Comparison of ENCODE assay signal across 32 mouse cellular contexts in genomic region chrX:107708584-107708983, GRCm38 (mm10). TPM values are rescaled to one million over a fixed set of nuclear protein-coding genes. Genes with fewer than 3 reads are reported as not detected.
"Had no signal": no experiment of that assay in that cellular context is flagged by ENCODE, and none has a peak within 500 bp of the region (broad histone marks: within the 10 kb centered on the region; RNA-seq: fewer than 3 reads in every experiment).

No protein-coding gene starts in this region.

- H3K9ac ChIP-seq: embryonic facial prominence, embryonic 12.5 days; embryonic facial prominence, embryonic 13.5 days; embryonic facial prominence, embryonic 15.5 days; forebrain, embryonic 12.5 days; forebrain, embryonic 13.5 days; forebrain, embryonic 15.5 days; forebrain, postnatal 0 days had no signal

- H3K4me3 ChIP-seq: embryonic facial prominence, embryonic 10.5 days; embryonic facial prominence, embryonic 12.5 days; embryonic facial prominence, embryonic 13.5 days; embryonic facial prominence, embryonic 15.5 days; erythroblast, embryonic 14.5 days; forebrain, embryonic 10.5 days; forebrain, embryonic 12.5 days; forebrain, embryonic 13.5 days; forebrain, embryonic 15.5 days; gastrocnemius, adult 2 months; heart, adult 2 months had no signal

- H3K9me3 ChIP-seq: embryonic facial prominence, embryonic 10.5 days; embryonic facial prominence, embryonic 12.5 days; embryonic facial prominence, embryonic 13.5 days; embryonic facial prominence, embryonic 15.5 days; forebrain, embryonic 10.5 days; forebrain, embryonic 12.5 days; forebrain, embryonic 13.5 days; forebrain, embryonic 15.5 days had no signal

- H3K4me1 ChIP-seq: embryonic facial prominence, embryonic 10.5 days; embryonic facial prominence, embryonic 12.5 days; embryonic facial prominence, embryonic 13.5 days; embryonic facial prominence, embryonic 15.5 days; forebrain, embryonic 10.5 days; forebrain, embryonic 12.5 days; forebrain, embryonic 13.5 days; forebrain, embryonic 15.5 days had no signal

- H3K36me3 ChIP-seq: embryonic facial prominence, embryonic 10.5 days; embryonic facial prominence, embryonic 12.5 days; embryonic facial prominence, embryonic 13.5 days; embryonic facial prominence, embryonic 15.5 days; forebrain, embryonic 10.5 days; forebrain, embryonic 12.5 days; forebrain, embryonic 15.5 days had no signal

- DNase-seq: cerebellum, adult 9-10 months; cerebellum, adult 9-11 months; cerebellum, postnatal 10 days; cerebellum, postnatal 14 days; cerebellum, postnatal 25 days; cerebellum, postnatal 36 days; embryo, embryonic 11 days; forebrain, postnatal 0 days; gastrocnemius, adult 2 months; gastrocnemius, postnatal 10 days; gastrocnemius, postnatal 14 days; gastrocnemius, postnatal 25 days; gastrocnemius, postnatal 36 days; heart, adult 11 months; heart, adult 18-20 months; heart, adult 2 months had no signal

- H3K27ac ChIP-seq: embryonic facial prominence, embryonic 10.5 days; embryonic facial prominence, embryonic 12.5 days; embryonic facial prominence, embryonic 13.5 days; embryonic facial prominence, embryonic 15.5 days; forebrain, embryonic 10.5 days; forebrain, embryonic 12.5 days; forebrain, embryonic 13.5 days; forebrain, embryonic 15.5 days; gastrocnemius, adult 2 months; heart, adult 2 months had no signal

- H3K27me3 ChIP-seq: embryonic facial prominence, embryonic 12.5 days; embryonic facial prominence, embryonic 13.5 days; embryonic facial prominence, embryonic 15.5 days; forebrain, embryonic 12.5 days; forebrain, embryonic 13.5 days; forebrain, embryonic 15.5 days had no signal

RNA-seq across cellular contexts. Expression of gene Tbx22, which starts 40.8 kb away (rescaled TPM):
- total RNA-seq: common myeloid progenitor, adult 5-6 weeks; forebrain, postnatal 0 days; gastrocnemius, adult 18-20 months; gastrocnemius, adult 2 months; gastrocnemius, adult 8-10 months; gastrocnemius, postnatal 10 days; gastrocnemius, postnatal 14 days; gastrocnemius, postnatal 25 days; gastrocnemius, postnatal 36 days; gastrocnemius, postnatal 4 days; granulocyte monocyte progenitor cell, adult 5-6 weeks; heart, adult 18-20 months; heart, adult 2 months; heart, adult 8-10 months had no signal
- polyA plus RNA-seq: erythroblast, embryonic 14.5 days; forebrain, embryonic 13.5 days; forebrain, embryonic 14.5 days; forebrain, embryonic 15.5 days; heart, adult 2 months had no signal
